Mouse (Mus musculus): ENCODE measurements around the gene Polr3b. TPM values are rescaled to one million over a fixed set of nuclear protein-coding genes. Genes with fewer than 3 reads are reported as not detected.

The Polr3b gene
- polyA plus RNA-seq (2015; fragmentation: Nextera tagmentation; extraction: Ambion mirVana) = 10.4 and 10.5 TPM in 2 replicates

DNA sequence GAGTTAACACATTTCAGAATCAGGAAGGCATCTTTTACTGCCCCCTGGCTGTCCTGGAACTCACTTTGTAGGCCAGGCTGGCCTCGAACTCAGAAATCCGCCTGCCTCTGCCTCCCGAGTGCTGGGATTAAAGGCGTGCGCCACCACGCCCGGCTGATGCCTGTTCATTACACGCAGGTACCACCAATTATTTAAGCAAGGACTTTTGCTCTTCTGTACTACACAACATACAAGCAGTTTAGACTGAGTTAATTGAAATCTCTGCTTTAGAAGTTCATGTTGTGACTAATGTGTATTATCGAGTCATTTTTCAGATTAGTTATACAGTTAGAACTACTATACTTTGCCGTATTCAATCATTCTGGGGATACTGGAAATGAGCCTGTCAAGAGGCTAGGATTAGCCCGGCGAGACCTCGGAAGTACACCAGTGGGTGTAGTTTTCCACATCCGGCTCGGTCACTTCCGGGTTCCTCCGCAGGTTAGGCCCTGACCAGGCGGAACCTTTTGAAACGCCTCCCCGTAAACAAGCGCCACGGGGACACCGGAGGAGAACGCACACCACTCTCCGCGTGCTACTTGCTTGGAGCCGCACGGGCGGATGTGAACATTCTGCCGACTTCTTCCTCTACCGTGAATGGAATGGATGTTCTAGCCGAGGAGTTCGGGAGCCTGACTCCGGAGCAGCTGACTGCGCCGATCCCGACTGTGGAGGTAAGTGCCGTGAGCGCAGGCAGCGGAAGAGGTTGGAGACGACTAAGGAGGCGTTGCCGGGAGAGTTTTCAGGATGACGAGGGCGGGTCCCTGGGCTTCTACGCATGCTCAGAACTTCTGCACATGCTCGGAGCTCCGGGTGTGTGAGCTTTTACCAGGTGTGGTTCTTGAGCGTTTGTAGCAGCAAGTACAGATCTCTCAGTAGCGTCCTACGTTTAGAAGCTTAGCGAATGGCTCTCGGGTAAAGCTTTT lies at the start of gene Polr3b:
Polr3b (plus strand) TSS at position 467 of the 965 bp plus-strand sequence.
- peaks cover 4% of the 10 kb centered on the region; the same call in 1 of the 2 replicates for H3K4me1 ChIP-seq (ENCODE audit: control insufficient read depth, insufficient read depth, low read length)
- peak within 1 kb of the TSS; percentile 67 for H3K4me2 ChIP-seq (ENCODE audit: low read depth, low read length)
- peak within 1 kb of the TSS; percentile 95 for H3K27ac ChIP-seq (ENCODE audit: low read length)
- no peaks in the 10 kb centered on the region for H3K9me3 ChIP-seq (ENCODE audit: control insufficient read depth, low read length)
- 6% methylated on average over 53 of the region's 53 CpGs for WGBS
- peak; percentile 99 for ATAC-seq
- peak within 1 kb of the TSS; percentile 78 for H3K4me3 ChIP-seq (ENCODE audit: low read length)
- peak within 1 kb of the TSS; percentile 79 for H3K9ac ChIP-seq (ENCODE audit: low read depth, low read length)
- H3K27me3 ChIP-seq (replicated peaks; ENCODE audit: control insufficient read depth, insufficient read depth, low read length) = no peaks in the 10 kb centered on the region
- no peaks in the 10 kb centered on the region for H3K36me3 ChIP-seq (ENCODE audit: control insufficient read depth, insufficient read depth, low read length)

DNA sequence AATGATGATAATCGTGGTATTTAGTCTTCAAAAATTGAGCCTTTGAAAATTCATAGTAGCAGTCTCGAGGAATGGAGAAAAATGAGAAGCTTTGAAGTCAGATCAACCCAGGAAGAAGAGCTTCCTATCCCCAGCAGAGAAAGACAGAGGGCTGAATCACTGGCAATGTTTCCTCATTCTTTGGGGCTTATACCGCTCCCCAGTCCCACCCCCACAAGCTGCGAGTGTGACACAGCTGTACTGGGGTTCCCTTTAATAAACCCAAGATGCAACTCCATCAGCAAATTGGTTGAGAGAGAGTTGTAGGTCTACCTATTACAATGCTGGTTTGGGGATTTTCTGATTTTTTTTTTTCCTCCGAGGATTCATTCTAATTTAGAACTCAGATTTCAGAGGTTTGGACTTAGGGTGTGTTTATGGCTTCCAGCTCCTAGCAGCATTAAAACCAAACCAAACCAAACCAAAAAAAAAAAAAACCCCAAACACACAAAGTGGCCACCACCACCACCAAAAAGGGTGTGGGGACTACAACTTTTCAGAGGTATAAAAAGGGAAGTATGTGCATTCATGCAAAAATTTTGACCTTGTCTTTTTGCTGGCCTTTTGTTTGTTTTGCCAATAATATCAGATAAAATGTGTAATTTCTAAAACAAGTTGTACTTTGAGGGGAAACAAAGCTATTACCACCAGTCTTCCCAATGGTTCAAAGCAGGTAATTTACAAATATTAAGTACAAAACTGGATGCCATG lies 48.2 kb upstream of the Polr3b start:
- Histone ChIP-seq H3K27me3 (replicated peaks; ENCODE audit: control insufficient read depth, insufficient read depth, low read length) (no peaks in the 10 kb centered on the region), H3K4me3 (ENCODE audit: low read length) (no peak overlapping the region), H3K4me2 (ENCODE audit: low read depth, low read length) (no peak overlapping the region), H3K9ac (ENCODE audit: low read depth, low read length) (no peak overlapping the region), H3K27ac (ENCODE audit: low read length) (no peak overlapping the region), H3K9me3 (ENCODE audit: control insufficient read depth, low read length) (no peaks in the 10 kb centered on the region), H3K4me1 (ENCODE audit: control insufficient read depth, insufficient read depth, low read length) (0 out of 2 replicates have a peak, but pooled peaks cover 3% of the 10 kb centered on the region), H3K36me3 (ENCODE audit: control insufficient read depth, insufficient read depth, low read length) (no peaks in the 10 kb centered on the region)
- WGBS = 61% methylated on average over 5 of the region's 5 CpGs
- ATAC-seq = no peak

DNA sequence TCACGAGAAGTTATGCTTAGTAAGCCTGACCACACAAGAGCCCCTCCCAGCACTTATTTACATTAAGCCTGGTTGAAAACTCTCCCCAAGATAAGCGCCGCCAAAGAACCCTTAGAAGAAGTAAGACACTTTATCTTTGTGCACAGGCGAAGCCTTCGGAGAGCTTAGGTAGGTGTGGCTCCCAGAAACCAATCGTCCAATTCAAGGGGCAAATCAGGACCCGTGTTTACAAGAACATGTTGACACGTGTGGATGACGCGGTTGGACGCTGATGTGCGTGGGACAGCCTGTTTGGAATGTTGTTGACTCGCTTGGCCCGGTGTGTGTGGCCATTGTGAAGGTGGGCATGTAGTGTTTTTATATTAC lies 46.1 kb upstream of the Polr3b start:
- Histone ChIP-seq H3K27ac (ENCODE audit: low read length) (no peak overlapping the region), H3K9ac (ENCODE audit: low read depth, low read length) (peak overlapping the region; percentile 48), H3K4me1 (ENCODE audit: control insufficient read depth, insufficient read depth, low read length) (0 out of 2 replicates have a peak, but pooled peaks cover 3% of the 10 kb centered on the region), H3K36me3 (ENCODE audit: control insufficient read depth, insufficient read depth, low read length) (no peaks in the 10 kb centered on the region), H3K9me3 (ENCODE audit: control insufficient read depth, low read length) (no peaks in the 10 kb centered on the region), H3K27me3 (replicated peaks; ENCODE audit: control insufficient read depth, insufficient read depth, low read length) (no peaks in the 10 kb centered on the region), H3K4me2 (ENCODE audit: low read depth, low read length) (peak overlapping the region; percentile 73), H3K4me3 (ENCODE audit: low read length) (peak overlapping the region; percentile 77)
- peak; percentile 89 for ATAC-seq
- WGBS = under 1% methylated on average over 14 of the region's 14 CpGs

- Histone ChIP-seq H3K4me3 (ENCODE audit: low read length) (peak within 1 kb of the TSS; percentile 77), H3K4me1 (ENCODE audit: control insufficient read depth, insufficient read depth, low read length) (0 out of 2 replicates have a peak, but pooled peaks cover 3% of the 10 kb centered on the region), H3K36me3 (ENCODE audit: control insufficient read depth, insufficient read depth, low read length) (no peaks in the 10 kb centered on the region), H3K27ac (ENCODE audit: low read length) (peak within 1 kb of the TSS; percentile 65), H3K9ac (ENCODE audit: low read depth, low read length) (peak within 1 kb of the TSS; percentile 70), H3K4me2 (ENCODE audit: low read depth, low read length) (peak within 1 kb of the TSS; percentile 73), H3K9me3 (ENCODE audit: control insufficient read depth, low read length) (no peaks in the 10 kb centered on the region), H3K27me3 (replicated peaks; ENCODE audit: control insufficient read depth, insufficient read depth, low read length) (no peaks in the 10 kb centered on the region)
- WGBS = under 1% methylated on average over 46 of the region's 46 CpGs
- ATAC-seq = peak; percentile 99
Measured at GRCm38 (mm10) chr10:84576395-84577070, 45.6 kb upstream of the Polr3b start, which contains the start of gene Tcp11l2. Tcp11l2 (plus strand) TSS chr10:84576626.

DNA sequence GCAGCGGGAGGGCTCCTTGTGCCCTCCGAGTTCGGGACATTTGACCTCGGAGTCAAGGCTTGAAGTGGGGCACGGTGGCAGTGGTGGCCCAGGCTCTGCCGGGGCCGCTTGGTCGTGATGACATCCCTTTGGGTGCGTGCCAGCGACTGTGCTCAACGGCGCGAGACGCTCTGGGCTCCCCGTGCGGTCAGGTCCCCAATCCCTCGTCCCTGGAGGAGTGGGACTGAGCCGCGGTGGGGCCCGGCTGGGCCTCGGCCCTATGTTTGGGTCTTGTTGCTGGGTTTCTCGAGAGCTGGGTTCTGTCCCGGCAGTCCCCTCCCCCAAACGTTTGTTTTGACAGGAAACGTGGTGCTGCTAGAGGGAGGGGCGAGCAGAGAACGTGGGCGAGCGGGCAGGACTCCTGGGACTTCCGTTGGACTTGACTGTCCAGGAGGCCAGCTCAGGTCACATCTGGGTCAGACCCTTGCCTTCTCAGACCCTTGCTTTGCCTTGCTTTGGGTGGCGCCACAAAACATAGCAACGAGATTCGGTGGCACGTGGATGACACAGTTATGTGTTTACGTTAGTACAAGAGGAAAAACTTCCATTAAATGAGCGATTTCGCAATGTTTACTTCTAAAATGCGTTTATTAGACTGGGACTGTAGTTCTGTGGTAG lies 44.9 kb upstream of the Polr3b start:
- ATAC-seq = peak; percentile 27
- Histone ChIP-seq H3K4me1 (ENCODE audit: control insufficient read depth, insufficient read depth, low read length) (0 out of 2 replicates have a peak, but pooled peaks cover 3% of the 10 kb centered on the region), H3K9ac (ENCODE audit: low read depth, low read length) (peak overlapping the region; percentile 70), H3K27ac (ENCODE audit: low read length) (peak overlapping the region; percentile 65), H3K4me3 (ENCODE audit: low read length) (peak overlapping the region; percentile 77), H3K27me3 (replicated peaks; ENCODE audit: control insufficient read depth, insufficient read depth, low read length) (no peaks in the 10 kb centered on the region), H3K36me3 (ENCODE audit: control insufficient read depth, insufficient read depth, low read length) (no peaks in the 10 kb centered on the region), H3K9me3 (ENCODE audit: control insufficient read depth, low read length) (no peaks in the 10 kb centered on the region), H3K4me2 (ENCODE audit: low read depth, low read length) (peak overlapping the region; percentile 73)
- 2% methylated on average over 38 of the region's 38 CpGs for WGBS

DNA sequence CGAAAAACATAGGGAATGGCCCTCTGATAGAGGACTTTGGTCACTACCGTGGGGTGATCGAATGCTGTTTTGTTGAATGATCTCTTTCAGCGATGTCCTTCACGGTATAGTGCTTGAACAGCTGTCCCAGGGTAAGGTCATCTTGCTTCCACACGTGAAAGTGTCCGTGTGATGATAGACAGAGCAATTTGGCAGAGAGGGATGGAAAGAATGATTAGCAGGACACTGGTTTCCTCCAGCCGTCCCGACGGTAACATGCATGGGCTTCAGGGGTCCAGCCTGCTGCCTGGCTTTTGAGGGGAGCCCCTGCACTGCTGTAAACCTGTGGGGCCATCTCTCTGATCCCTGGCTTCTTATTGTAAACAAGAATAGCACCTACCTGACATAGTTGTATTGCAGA lies 43.4 kb upstream of the Polr3b start:
- Histone ChIP-seq H3K9me3 (ENCODE audit: control insufficient read depth, low read length) (no peaks in the 10 kb centered on the region), H3K27me3 (replicated peaks; ENCODE audit: control insufficient read depth, insufficient read depth, low read length) (no peaks in the 10 kb centered on the region), H3K36me3 (ENCODE audit: control insufficient read depth, insufficient read depth, low read length) (no peaks in the 10 kb centered on the region), H3K4me2 (ENCODE audit: low read depth, low read length) (no peak overlapping the region), H3K4me3 (ENCODE audit: low read length) (no peak overlapping the region), H3K27ac (ENCODE audit: low read length) (no peak overlapping the region), H3K9ac (ENCODE audit: low read depth, low read length) (no peak overlapping the region), H3K4me1 (ENCODE audit: control insufficient read depth, insufficient read depth, low read length) (0 out of 2 replicates have a peak, but pooled peaks cover 3% of the 10 kb centered on the region)
- WGBS = 76% methylated on average over 10 of the region's 10 CpGs
- ATAC-seq = no peak

DNA sequence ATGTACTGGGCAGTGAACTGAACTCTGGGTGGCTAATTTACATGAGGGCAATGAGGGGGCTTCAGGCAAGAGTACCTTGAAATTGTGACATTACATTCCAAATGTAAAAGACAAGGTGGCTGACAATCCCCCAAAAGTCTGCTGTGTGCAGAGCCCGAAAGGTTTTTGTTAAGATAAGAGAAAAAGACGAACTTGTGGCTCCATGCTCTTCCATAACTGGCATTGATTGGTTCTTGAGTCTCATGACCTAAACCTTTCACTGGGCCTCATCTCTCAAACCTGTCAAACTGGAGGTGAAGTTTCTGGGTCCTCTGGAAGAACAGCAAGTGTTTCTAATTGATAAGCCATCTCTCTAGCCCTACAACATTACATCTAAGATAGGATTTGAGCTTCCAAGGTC lies 42.6 kb upstream of the Polr3b start:
- Histone ChIP-seq H3K4me3 (ENCODE audit: low read length) (no peak overlapping the region), H3K4me1 (ENCODE audit: control insufficient read depth, insufficient read depth, low read length) (0 out of 2 replicates have a peak, but pooled peaks cover 3% of the 10 kb centered on the region), H3K9me3 (ENCODE audit: control insufficient read depth, low read length) (no peaks in the 10 kb centered on the region), H3K36me3 (ENCODE audit: control insufficient read depth, insufficient read depth, low read length) (no peaks in the 10 kb centered on the region), H3K27ac (ENCODE audit: low read length) (no peak overlapping the region), H3K27me3 (replicated peaks; ENCODE audit: control insufficient read depth, insufficient read depth, low read length) (no peaks in the 10 kb centered on the region), H3K4me2 (ENCODE audit: low read depth, low read length) (no peak overlapping the region), H3K9ac (ENCODE audit: low read depth, low read length) (no peak overlapping the region)
- 80% methylated on average over 2 of the region's 2 CpGs for WGBS
- ATAC-seq = no peak

- Histone ChIP-seq H3K27me3 (replicated peaks; ENCODE audit: control insufficient read depth, insufficient read depth, low read length) (no peaks in the 10 kb centered on the region), H3K9ac (ENCODE audit: low read depth, low read length) (no peak overlapping the region), H3K27ac (ENCODE audit: low read length) (no peak overlapping the region), H3K9me3 (ENCODE audit: control insufficient read depth, low read length) (no peaks in the 10 kb centered on the region), H3K4me3 (ENCODE audit: low read length) (no peak overlapping the region), H3K4me1 (ENCODE audit: control insufficient read depth, insufficient read depth, low read length) (0 out of 2 replicates have a peak, but pooled peaks cover 3% of the 10 kb centered on the region), H3K4me2 (ENCODE audit: low read depth, low read length) (no peak overlapping the region), H3K36me3 (ENCODE audit: control insufficient read depth, insufficient read depth, low read length) (no peaks in the 10 kb centered on the region)
- ATAC-seq = no peak
- WGBS = 62% methylated on average over 8 of the region's 8 CpGs
Measured at GRCm38 (mm10) chr10:84581191-84581590, 40.9 kb upstream of the Polr3b start.
